Mouse (Mus musculus): ENCODE results near the gene 3110082I17Rik.

3110082I17Rik gene

GRCm38 (mm10) chr5:139327634-139328020 lies 132.7 kb downstream of the 3110082I17Rik start:
- no peak for DNase-seq (ENCODE audit: low read depth, low spot score)

- no peak for DNase-seq (ENCODE audit: low read depth, low spot score)
Observed at GRCm38 (mm10) chr5:139326986-139327633, 133.2 kb downstream of the 3110082I17Rik start.

GRCm38 (mm10) chr5:139326111-139326696 lies 134.1 kb downstream of the 3110082I17Rik start:
- DNase-seq (ENCODE audit: low read depth, low spot score), result no peak

GRCm38 (mm10) chr5:139325395-139325966 lies 134.8 kb downstream of the 3110082I17Rik start, which contains the start of gene Adap1:
Adap1 (minus strand) TSS chr5:139325622.
- no peak for DNase-seq (ENCODE audit: low read depth, low spot score)

- no peak for DNase-seq (ENCODE audit: low read depth, low spot score)
Observed at GRCm38 (mm10) chr5:139324691-139325394, 135.5 kb downstream of the 3110082I17Rik start.

GRCm38 (mm10) chr5:139324045-139324491 lies 136.3 kb downstream of the 3110082I17Rik start:
- no peak for DNase-seq (ENCODE audit: low read depth, low spot score)

- no peak for DNase-seq (ENCODE audit: low read depth, low spot score)
Observed at GRCm38 (mm10) chr5:139323260-139323924, 136.9 kb downstream of the 3110082I17Rik start.

GRCm38 (mm10) chr5:139321331-139321730 lies 139.0 kb downstream of the 3110082I17Rik start:
- no peak for DNase-seq (ENCODE audit: low read depth, low spot score)

- DNase-seq (ENCODE audit: low read depth, low spot score), result no peak
Observed at GRCm38 (mm10) chr5:139320424-139320823, 139.9 kb downstream of the 3110082I17Rik start.

GRCm38 (mm10) chr5:139317751-139318504 lies 142.4 kb downstream of the 3110082I17Rik start:
- no peak for DNase-seq (ENCODE audit: low read depth, low spot score)

- DNase-seq (ENCODE audit: low read depth, low spot score), result no peak
Observed at GRCm38 (mm10) chr5:139316982-139317675, 143.2 kb downstream of the 3110082I17Rik start.

GRCm38 (mm10) chr5:139314941-139315642 lies 145.2 kb downstream of the 3110082I17Rik start:
- no peak for DNase-seq (ENCODE audit: low read depth, low spot score)

GRCm38 (mm10) chr5:139313536-139313935 lies 146.8 kb downstream of the 3110082I17Rik start:
- DNase-seq (ENCODE audit: low read depth, low spot score), result no peak

- no peak for DNase-seq (ENCODE audit: low read depth, low spot score)
Observed at GRCm38 (mm10) chr5:139311822-139312221, 148.5 kb downstream of the 3110082I17Rik start.

- DNase-seq (ENCODE audit: low read depth, low spot score), result no peak
Observed at GRCm38 (mm10) chr5:139310477-139310876, 149.8 kb downstream of the 3110082I17Rik start.

- DNase-seq (ENCODE audit: low read depth, low spot score), result no peak
Observed at GRCm38 (mm10) chr5:139309946-139310345, 150.4 kb downstream of the 3110082I17Rik start.

Data from forelimb bud, embryonic 11.5 days (tissue).